Mouse (Mus musculus) MEL-GATA-1-ER (cell line): ENCODE data around the gene Chchd10.

Source experiments
- DNase-seq: peaks from one replicate; pipeline ENCODE4 v3.0.0-alpha.2; 2012; ENCODE audit warnings: low read depth; ENCODE audit errors: extremely low read depth

The Chchd10 gene

GRCm38 (mm10) chr10:75924324-75924723 is 8.6 kb upstream of the Chchd10 start:
- DNase-seq: no peak

- no peak for DNase-seq
These were observed 6.5 kb upstream of the Chchd10 start for GRCm38 (mm10) chr10:75926396-75926795.

DNA sequence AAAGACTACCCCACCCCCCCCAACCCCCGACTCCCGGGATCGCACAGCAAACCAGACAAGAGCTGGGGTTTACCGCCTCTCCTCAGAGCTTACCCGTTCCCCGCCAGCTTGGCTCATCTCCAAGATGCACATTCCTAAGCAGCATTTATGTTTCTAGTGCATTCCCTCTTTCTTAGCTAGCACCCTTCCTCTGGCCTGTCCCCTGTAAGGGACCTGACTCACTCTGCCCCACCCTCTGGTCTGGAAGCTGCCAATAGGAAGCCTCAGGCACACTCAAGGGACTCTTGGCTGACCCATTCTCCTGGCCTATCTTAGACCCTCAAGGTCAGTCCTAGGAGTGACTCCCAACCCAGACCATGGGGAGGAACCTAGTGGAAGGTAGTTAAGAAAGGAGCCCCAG is 2.6 kb upstream of the Chchd10 start:
- DNase-seq: no peak

DNA sequence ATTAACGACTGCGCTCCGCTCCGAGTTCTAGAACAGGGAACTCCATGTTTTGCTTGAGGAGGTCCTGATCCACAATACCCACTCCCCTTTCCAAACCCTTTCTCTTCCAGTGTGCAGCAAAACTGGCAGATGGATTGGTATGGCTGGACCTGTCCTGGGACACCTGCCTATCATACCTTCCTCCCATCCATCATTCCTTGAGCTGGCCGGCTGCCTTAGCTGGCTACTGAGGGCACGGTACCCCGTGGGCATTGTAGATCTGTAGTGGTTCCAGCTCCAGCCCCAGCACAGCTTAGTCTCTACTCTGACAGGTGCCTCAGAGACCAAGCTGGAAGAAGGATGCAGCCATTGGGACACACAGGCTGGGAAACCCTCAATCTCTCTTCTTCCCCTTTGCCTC is 1.6 kb upstream of the Chchd10 start:
- no peak for DNase-seq

GRCm38 (mm10) chr10:75932081-75932678 is 750 bp upstream of the Chchd10 start:
- DNase-seq: no peak

DNA sequence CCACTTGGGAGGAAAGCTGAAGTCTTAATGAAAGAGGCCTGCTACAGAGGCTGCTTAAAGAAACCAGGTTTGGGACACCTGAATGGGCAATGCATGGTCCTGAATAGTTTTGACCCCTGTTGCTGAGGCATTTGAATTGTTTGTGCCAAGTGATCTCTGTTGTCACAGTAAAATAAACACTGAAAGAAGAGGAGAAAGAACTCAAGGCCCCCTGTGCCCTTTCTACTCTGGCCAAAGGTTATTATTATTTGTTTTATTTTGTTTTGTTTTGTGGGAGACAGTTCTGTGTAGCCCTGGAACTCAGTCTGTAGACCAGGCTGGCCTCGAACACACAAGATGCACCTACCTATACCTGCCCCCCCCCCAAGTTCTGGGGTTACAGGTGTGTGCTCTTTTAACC is 2.1 kb downstream of the Chchd10 start:
- DNase-seq: no peak

DNA sequence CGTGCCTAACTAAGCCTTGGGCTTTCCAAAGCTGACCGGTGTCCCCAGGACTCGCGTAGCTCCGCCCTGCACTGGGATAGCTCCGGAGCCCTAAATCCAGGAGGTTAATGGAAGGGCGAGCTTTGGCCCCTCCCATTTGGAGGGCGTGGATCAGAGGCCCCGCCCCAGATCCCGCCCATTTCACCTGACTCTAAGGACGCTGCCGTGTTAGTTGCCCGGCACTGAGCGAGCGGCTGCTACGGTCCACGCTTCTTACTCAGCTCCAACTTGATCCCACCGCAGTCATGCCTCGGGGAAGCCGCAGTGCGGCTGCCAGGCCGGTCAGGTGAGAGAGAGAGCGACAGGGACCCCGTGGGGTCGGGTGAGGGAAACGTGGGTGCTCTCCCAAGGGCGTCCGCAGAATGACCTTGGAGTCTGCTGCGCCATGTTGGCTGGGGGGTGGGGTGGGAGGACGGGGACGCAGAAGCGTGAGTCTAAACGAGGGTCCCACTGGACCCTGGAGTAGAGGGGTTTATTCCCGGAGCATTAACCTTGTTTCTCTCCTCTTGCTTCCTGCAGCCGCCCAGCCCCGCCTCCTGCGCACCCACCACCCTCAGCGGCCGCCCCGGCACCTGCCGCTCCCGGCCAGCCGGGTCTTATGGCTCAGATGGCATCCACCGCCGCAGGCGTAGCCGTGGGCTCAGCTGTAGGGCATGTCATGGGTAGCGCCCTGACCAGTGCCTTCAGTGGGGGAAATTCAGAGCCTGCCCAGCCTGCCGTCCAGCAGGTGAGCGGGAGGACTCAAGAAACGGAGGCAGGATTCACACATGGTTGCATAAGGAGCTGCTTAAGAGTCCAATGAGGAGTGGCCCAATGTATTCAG is 3.0 kb downstream of the Chchd10 start, which contains the start of gene Mmp11:
Gene Mmp11 (minus strand): TSS at position 817 of the 862 bp plus-strand sequence.
- peak; percentile 70 for DNase-seq

DNA sequence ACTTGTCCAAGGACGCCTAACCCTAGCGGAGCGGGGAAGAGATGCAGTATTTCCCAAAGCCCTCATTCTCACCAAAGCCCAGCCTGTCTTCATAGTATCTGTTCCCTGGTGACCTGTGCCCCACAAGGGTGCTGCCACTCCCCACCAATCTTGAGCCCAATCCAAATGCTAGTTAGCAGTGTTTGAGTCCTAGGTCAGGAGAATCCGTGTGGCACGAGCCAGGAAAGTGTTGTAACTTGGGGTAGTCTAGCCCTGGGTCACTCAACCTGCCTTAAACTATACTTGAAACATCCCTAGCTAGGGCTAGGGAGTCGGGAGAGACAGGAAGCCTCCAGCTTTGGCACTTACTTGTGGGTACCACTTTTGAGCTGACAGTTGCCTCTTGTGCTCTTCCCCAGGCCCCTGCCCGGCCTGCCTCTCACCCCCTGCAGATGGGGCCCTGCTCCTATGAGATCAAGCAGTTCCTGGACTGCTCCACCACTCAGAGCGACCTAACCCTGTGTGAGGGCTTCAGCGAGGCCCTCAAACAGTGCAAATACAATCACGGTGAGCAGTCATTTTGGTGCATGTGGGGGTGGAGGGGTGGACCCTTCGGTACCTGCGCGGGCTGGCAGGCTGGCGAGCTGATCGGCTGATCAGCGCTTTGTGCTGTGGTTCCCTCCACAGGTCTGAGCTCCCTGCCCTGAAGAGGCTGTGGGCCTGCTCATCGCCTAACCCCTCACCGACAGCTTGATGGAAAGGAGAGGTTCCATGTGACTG is 4.2 kb downstream of the Chchd10 start:
- DNase-seq: no peak

GRCm38 (mm10) chr10:75937851-75938643 is 5.1 kb downstream of the Chchd10 start:
- DNase-seq: no peak

DNA sequence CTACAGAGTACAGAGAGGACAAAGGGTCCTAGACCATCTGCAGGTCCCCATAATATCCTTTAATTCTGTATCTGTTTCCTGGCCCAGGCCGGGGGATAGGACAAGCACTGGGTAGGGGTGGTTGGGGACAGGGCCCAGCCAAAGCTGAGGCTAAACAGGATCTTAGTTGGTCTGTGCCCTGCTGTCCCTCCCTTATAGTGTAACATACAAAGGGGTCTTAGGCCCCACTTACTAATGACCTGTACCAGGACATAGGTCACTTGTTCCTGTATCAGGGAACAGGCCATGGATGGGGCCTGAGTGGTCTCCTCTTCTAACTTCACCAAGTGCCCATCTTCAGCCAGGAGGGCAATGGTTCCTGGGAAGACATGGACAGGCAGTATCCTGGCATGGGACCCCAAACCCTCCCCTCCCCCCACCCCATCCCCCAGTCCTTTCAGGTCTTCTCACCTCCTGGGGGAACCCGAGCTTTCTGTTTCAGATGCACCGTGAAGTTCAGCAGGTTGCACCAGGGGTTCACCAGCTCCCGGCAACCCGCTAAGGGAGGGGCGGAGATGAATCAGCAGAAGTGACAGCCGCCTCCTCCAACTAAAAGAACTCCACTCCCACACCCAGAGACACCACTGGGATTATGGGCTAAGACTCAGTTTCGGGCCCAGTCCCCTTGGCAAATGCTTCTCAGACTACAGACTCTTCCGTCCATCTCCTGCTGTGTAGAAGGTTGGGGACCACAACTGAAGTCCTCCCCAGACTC is 6.7 kb downstream of the Chchd10 start:
- no peak for DNase-seq

- DNase-seq: no peak
These were observed 7.6 kb downstream of the Chchd10 start, which contains the start of gene Gm867 for GRCm38 (mm10) chr10:75940520-75940919. Gene Gm867, minus strand, starts transcription at chr10:75940672.

- DNase-seq: no peak
These were observed 8.3 kb downstream of the Chchd10 start for GRCm38 (mm10) chr10:75941042-75941824.

- DNase-seq: no peak
These were observed 10.0 kb downstream of the Chchd10 start, which contains the start of gene Vpreb3 for GRCm38 (mm10) chr10:75942736-75943477. Gene Vpreb3, plus strand, starts transcription at chr10:75943057.

- DNase-seq: no peak
These were observed 11.3 kb downstream of the Chchd10 start for GRCm38 (mm10) chr10:75944066-75944772.

- no peak for DNase-seq
These were observed 12.3 kb downstream of the Chchd10 start for GRCm38 (mm10) chr10:75945213-75945612.

GRCm38 (mm10) chr10:75945896-75946295 is 13.0 kb downstream of the Chchd10 start:
- no peak for DNase-seq

DNA sequence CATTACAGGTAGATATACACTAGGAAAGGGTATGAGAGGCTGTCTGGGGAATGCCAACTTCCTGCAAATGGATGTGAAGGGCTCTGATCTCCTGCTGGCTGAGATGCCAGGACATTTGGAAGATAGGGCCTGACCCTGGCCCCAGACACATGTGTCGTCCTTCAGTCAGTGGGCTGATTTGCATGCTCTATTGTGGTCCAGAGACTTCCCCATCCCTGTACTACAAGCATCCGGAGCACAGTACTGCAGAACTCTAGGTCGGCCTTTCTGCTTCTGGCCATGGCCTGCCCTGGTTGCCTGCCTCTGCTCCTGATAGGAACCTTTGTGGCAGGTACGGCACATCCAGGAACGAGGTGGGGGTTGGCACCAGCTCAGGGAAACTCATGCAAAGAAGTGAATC is 15.1 kb downstream of the Chchd10 start:
- DNase-seq: no peak
